Mouse (Mus musculus): ENCODE measurements at regions not wholly inside any gene's neighbourhood (a gene's known extent, or its start where the extent isn't known, plus 50 kb on each side); places are given as distances from the start of the nearest gene placed in this dataset.

- DNase-seq: no peak
Measured at GRCm38 (mm10) chrX:99287988-99288387, 152.1 kb downstream of the Efnb1 start.

GRCm38 (mm10) chrX:99286876-99287275 lies 150.9 kb downstream of the Efnb1 start:
- no peak for DNase-seq

GRCm38 (mm10) chrX:99285611-99286010 lies 149.7 kb downstream of the Efnb1 start:
- peak; percentile 36 for DNase-seq

- no peak for DNase-seq
Measured at GRCm38 (mm10) chrX:99280991-99281390, 145.1 kb downstream of the Efnb1 start.

GRCm38 (mm10) chrX:99280543-99280942 lies 144.6 kb downstream of the Efnb1 start:
- DNase-seq: no peak

GRCm38 (mm10) chrX:99275536-99275935 lies 139.6 kb downstream of the Efnb1 start:
- DNase-seq: no peak

GRCm38 (mm10) chrX:99271908-99272307 lies 136.0 kb downstream of the Efnb1 start:
- DNase-seq: no peak

- no peak for DNase-seq
Measured at GRCm38 (mm10) chrX:99249038-99249607, 113.2 kb downstream of the Efnb1 start.

GRCm38 (mm10) chrX:99248181-99248580 lies 112.3 kb downstream of the Efnb1 start:
- DNase-seq: no peak

GRCm38 (mm10) chrX:99246704-99247103 lies 110.8 kb downstream of the Efnb1 start:
- no peak for DNase-seq

- DNase-seq: no peak
Measured at GRCm38 (mm10) chrX:99246051-99246450, 110.1 kb downstream of the Efnb1 start.

- DNase-seq: no peak
Measured at GRCm38 (mm10) chrX:99245541-99245940, 109.6 kb downstream of the Efnb1 start.

GRCm38 (mm10) chrX:99243251-99243650 lies 107.3 kb downstream of the Efnb1 start:
- no peak for DNase-seq

GRCm38 (mm10) chrX:99241684-99242118 lies 105.8 kb downstream of the Efnb1 start:
- no peak for DNase-seq

- DNase-seq: no peak
Measured at GRCm38 (mm10) chrX:99233035-99233434, 97.1 kb downstream of the Efnb1 start.

- no peak for DNase-seq
Measured at GRCm38 (mm10) chrX:99232331-99232730, 96.4 kb downstream of the Efnb1 start.

GRCm38 (mm10) chrX:99225111-99225752 lies 89.3 kb downstream of the Efnb1 start:
- no peak for DNase-seq

- no peak for DNase-seq
Measured at GRCm38 (mm10) chrX:99222017-99222416, 86.1 kb downstream of the Efnb1 start.

GRCm38 (mm10) chrX:99220674-99221455 lies 84.9 kb downstream of the Efnb1 start:
- DNase-seq: no peak

GRCm38 (mm10) chrX:99218213-99218612 lies 82.3 kb downstream of the Efnb1 start:
- no peak for DNase-seq

- peak; percentile 48 for DNase-seq
Measured at GRCm38 (mm10) chrX:99216633-99217459, 80.9 kb downstream of the Efnb1 start.

GRCm38 (mm10) chrX:99215931-99216330 lies 80.0 kb downstream of the Efnb1 start:
- no peak for DNase-seq

- DNase-seq: no peak
Measured at GRCm38 (mm10) chrX:99215111-99215510, 79.2 kb downstream of the Efnb1 start.

All from right cerebral cortex, postnatal 4 days (tissue).